Mouse (Mus musculus): ENCODE measurements around the gene Adora2b. TPM values are rescaled to one million over a fixed set of nuclear protein-coding genes. Genes with fewer than 3 reads are reported as not detected.

The Adora2b gene
- polyA plus RNA-seq, 1 experiment from 2014 or later = 1.7 TPM

Other genes with a start within 250 kb of the Adora2b start
- gene Zswim7, start 32.4 kb downstream of the Adora2b start, polyA plus RNA-seq (2015; fragmentation: Nextera tagmentation; extraction: Ambion mirVana) = 12.4 and 14.0 TPM in 2 replicates
- gene Ttc19, start 32.5 kb downstream of the Adora2b start, polyA plus RNA-seq (2015; fragmentation: Nextera tagmentation; extraction: Ambion mirVana) = 9.0 and 12.4 TPM in 2 replicates
- gene Pigl, start 209.5 kb downstream of the Adora2b start, polyA plus RNA-seq (2015; fragmentation: Nextera tagmentation; extraction: Ambion mirVana) = 6.8 and 7.6 TPM in 2 replicates
- gene Ncor1, start 209.6 kb downstream of the Adora2b start, polyA plus RNA-seq (2015; fragmentation: Nextera tagmentation; extraction: Ambion mirVana) = 181 and 220 TPM in 2 replicates

All from thymus, postnatal 0 days (tissue).